Mouse (Mus musculus): Measurements from ENCODE around the gene Daam1.

The Daam1 gene

GRCm38 (mm10) chr12:71997364-71997763 lies 166.5 kb downstream of the Daam1 start:
- DNase-seq (ENCODE audit: low spot score in 2 of 2), result no peak

- no peak for DNase-seq (ENCODE audit: low spot score in 2 of 2)
Measured at GRCm38 (mm10) chr12:71998653-71999052, 167.8 kb downstream of the Daam1 start.

GRCm38 (mm10) chr12:71999671-72000070 lies 168.8 kb downstream of the Daam1 start:
- DNase-seq (ENCODE audit: low spot score in 2 of 2), result no peak

GRCm38 (mm10) chr12:72001811-72002210 lies 170.9 kb downstream of the Daam1 start:
- no peak for DNase-seq (ENCODE audit: low spot score in 2 of 2)

- DNase-seq (ENCODE audit: low spot score in 2 of 2), result no peak
Measured at GRCm38 (mm10) chr12:72005307-72005706, 174.4 kb downstream of the Daam1 start.

GRCm38 (mm10) chr12:72007656-72008055 lies 176.8 kb downstream of the Daam1 start:
- no peak for DNase-seq (ENCODE audit: low spot score in 2 of 2)

GRCm38 (mm10) chr12:72009051-72009902 lies 178.4 kb downstream of the Daam1 start:
- no peak for DNase-seq (ENCODE audit: low spot score in 2 of 2)

GRCm38 (mm10) chr12:72011404-72011803 lies 180.5 kb downstream of the Daam1 start:
- DNase-seq (ENCODE audit: low spot score in 2 of 2), result no peak

- no peak for DNase-seq (ENCODE audit: low spot score in 2 of 2)
Measured at GRCm38 (mm10) chr12:72012126-72012525, 181.2 kb downstream of the Daam1 start.

GRCm38 (mm10) chr12:72013711-72014354 lies 183.0 kb downstream of the Daam1 start:
- DNase-seq (ENCODE audit: low spot score in 2 of 2), result no peak

GRCm38 (mm10) chr12:72014355-72014776 lies 183.5 kb downstream of the Daam1 start:
- no peak for DNase-seq (ENCODE audit: low spot score in 2 of 2)

GRCm38 (mm10) chr12:72015296-72015695 lies 184.4 kb downstream of the Daam1 start:
- no peak for DNase-seq (ENCODE audit: low spot score in 2 of 2)

GRCm38 (mm10) chr12:72020285-72020684 lies 189.4 kb downstream of the Daam1 start:
- no peak for DNase-seq (ENCODE audit: low spot score in 2 of 2)

- no peak for DNase-seq (ENCODE audit: low spot score in 2 of 2)
Measured at GRCm38 (mm10) chr12:72021543-72021942, 190.7 kb downstream of the Daam1 start.

- DNase-seq (ENCODE audit: low spot score in 2 of 2), result no peak
Measured at GRCm38 (mm10) chr12:72022790-72023189, 191.9 kb downstream of the Daam1 start.

- DNase-seq (ENCODE audit: low spot score in 2 of 2), result no peak
Measured at GRCm38 (mm10) chr12:72023572-72023971, 192.7 kb downstream of the Daam1 start.

- DNase-seq (ENCODE audit: low spot score in 2 of 2), result no peak
Measured at GRCm38 (mm10) chr12:72025275-72025795, 194.5 kb downstream of the Daam1 start.

- DNase-seq (ENCODE audit: low spot score in 2 of 2), result no peak
Measured at GRCm38 (mm10) chr12:72031171-72031570, 200.3 kb downstream of the Daam1 start.

- DNase-seq (ENCODE audit: low spot score in 2 of 2), result no peak
Measured at GRCm38 (mm10) chr12:72031794-72032193, 200.9 kb downstream of the Daam1 start.

- DNase-seq (ENCODE audit: low spot score in 2 of 2), result no peak
Measured at GRCm38 (mm10) chr12:72036097-72036661, 205.3 kb downstream of the Daam1 start.

- no peak for DNase-seq (ENCODE audit: low spot score in 2 of 2)
Measured at GRCm38 (mm10) chr12:72037049-72037448, 206.2 kb downstream of the Daam1 start.

- no peak for DNase-seq (ENCODE audit: low spot score in 2 of 2)
Measured at GRCm38 (mm10) chr12:72038866-72039265, 208.0 kb downstream of the Daam1 start.
